Mouse (Mus musculus) CH12.LX (cell line): ENCODE results near the gene Pdcd6. TPM values are rescaled to one million over a fixed set of nuclear protein-coding genes. Genes with fewer than 3 reads are reported as not detected.

ENCODE experiments used
- DNase-seq: peaks from one replicate; pipeline ENCODE4 v3.0.0-alpha.2; 2013; ENCODE audit errors: extremely low read depth
- H3K27ac ChIP-seq: 2 replicates; pipeline ENCODE4 v1.5.1; 2012; ENCODE audit warnings: low read depth, mild to moderate bottlenecking, control low read depth, moderate library complexity; ENCODE audit not compliant: insufficient read depth
- H3K27me3 ChIP-seq: replicated peaks from 2 replicates; pipeline ENCODE3; 2012; ENCODE audit warnings: inconsistent platforms
- H3K36me3 ChIP-seq, 2 experiments: replicated peaks in 1 of 2; 2 replicates each; pipeline versions ENCODE3 to v1.6.1; 2012; ENCODE audit warnings: inconsistent platforms in 1 of 2, low read length in 1 of 2, mild to moderate bottlenecking in 1 of 2, mixed read lengths in 1 of 2, moderate library complexity in 1 of 2; ENCODE audit not compliant: control insufficient read depth in 1 of 2, insufficient read depth in 1 of 2
- H3K4me1 ChIP-seq, 2 experiments: 2 replicates each; pipeline ENCODE4 v1.6.1; 2012; ENCODE audit warnings: inconsistent platforms in 1 of 2, moderate library complexity in 1 of 2; ENCODE audit not compliant: insufficient read depth in 2 of 2, control insufficient read depth in 1 of 2
- H3K4me2 ChIP-seq: 2 replicates; pipeline ENCODE4 v1.6.1; 2012; ENCODE audit warnings: low read depth, mild to moderate bottlenecking, control low read depth; ENCODE audit not compliant: poor library complexity, insufficient read depth, severe bottlenecking
- H3K4me3 ChIP-seq, 3 experiments: fragments of 150-350 bp in 1 of 3; sonication (generic) in 1 of 3; replicated peaks in 1 of 3; 2 replicates each; pipeline versions ENCODE3 to v1.5.1; 2011 to 2012; ENCODE audit warnings: low read depth in 2 of 3, low read length in 2 of 3, mild to moderate bottlenecking in 2 of 3, moderate library complexity in 2 of 3, control low read depth in 1 of 3, improper control_type of control experiment in 1 of 3, inconsistent platforms in 1 of 3, mixed read lengths in 1 of 3; ENCODE audit not compliant: poor library complexity in 1 of 3
- H3K79me2 ChIP-seq: replicated peaks from 2 replicates; pipeline ENCODE4 v1.6.1; 2012; ENCODE audit warnings: mild to moderate bottlenecking, moderate library complexity; ENCODE audit not compliant: control insufficient read depth, poor library complexity, insufficient read depth, severe bottlenecking; ENCODE audit errors: extremely low read depth
- H3K9ac ChIP-seq: 2 replicates; pipeline ENCODE4 v1.6.1; 2012; ENCODE audit warnings: low read depth, mild to moderate bottlenecking, control low read depth, moderate library complexity; ENCODE audit not compliant: insufficient read depth
- H3K9me3 ChIP-seq: replicated peaks from 2 replicates; pipeline ENCODE3; 2012; ENCODE audit warnings: low read length, inconsistent platforms, mixed read lengths
- BHLHE40 ChIP-seq: IDR thresholded peaks from 2 replicates; pipeline ENCODE4 v1.6.1; 2011; ENCODE audit warnings: mild to moderate bottlenecking, low read depth, low read length, improper control_type of control experiment
- CHD1 ChIP-seq: IDR thresholded peaks from 2 replicates; pipeline ENCODE4 v1.6.1; 2012; ENCODE audit warnings: low read depth, low read length, improper control_type of control experiment, inconsistent platforms
- CHD2 ChIP-seq: IDR thresholded peaks from 2 replicates; pipeline ENCODE4 v1.6.1; 2011; ENCODE audit warnings: low read length, improper control_type of control experiment
- CTCF ChIP-seq, 2 experiments: IDR thresholded peaks in 1 of 2; conservative IDR thresholded peaks in 1 of 2; 2 replicates each; pipeline ENCODE4 v1.5.1; 2011 to 2012; ENCODE audit warnings: low read depth in 2 of 2, low read length in 2 of 2, improper control_type of control experiment in 1 of 2, inconsistent platforms in 1 of 2, mild to moderate bottlenecking in 1 of 2, moderate library complexity in 1 of 2
- E2F4 ChIP-seq: IDR thresholded peaks from 2 replicates; pipeline ENCODE4 v1.6.1; 2011; ENCODE audit warnings: low read depth, low read length, improper control_type of control experiment; ENCODE audit not compliant: insufficient replicate concordance
- ELF1 ChIP-seq: IDR thresholded peaks from 2 replicates; pipeline ENCODE4 v1.6.1; 2014; ENCODE audit warnings: low read depth, mild to moderate bottlenecking, inconsistent platforms, low read length, improper control_type of control experiment
- EP300 ChIP-seq: IDR thresholded peaks from 2 replicates; pipeline ENCODE4 v1.6.1; 2011; ENCODE audit warnings: low read length, improper control_type of control experiment
- ETS1 ChIP-seq: conservative IDR thresholded peaks from 2 replicates; pipeline ENCODE4 v1.6.1; 2012; ENCODE audit warnings: low read depth, mild to moderate bottlenecking, inconsistent platforms, low read length, improper control_type of control experiment, moderate library complexity
- HCFC1 ChIP-seq: IDR thresholded peaks from 2 replicates; pipeline ENCODE4 v1.6.1; 2012; ENCODE audit warnings: low read depth, mild to moderate bottlenecking, inconsistent platforms, low read length, improper control_type of control experiment
- JUND ChIP-seq: conservative IDR thresholded peaks from 2 replicates; pipeline ENCODE4 v1.6.1; 2011; ENCODE audit warnings: low read depth, low read length, improper control_type of control experiment
- KAT2A ChIP-seq: IDR thresholded peaks from 2 replicates; pipeline ENCODE4 v1.6.1; 2012; ENCODE audit warnings: low read length, improper control_type of control experiment, inconsistent platforms; ENCODE audit not compliant: insufficient replicate concordance
- MAFK ChIP-seq: IDR thresholded peaks from 2 replicates; pipeline ENCODE4 v1.6.1; 2011; ENCODE audit warnings: low read length, improper control_type of control experiment; ENCODE audit not compliant: insufficient replicate concordance
- MAX ChIP-seq: IDR thresholded peaks from 2 replicates; pipeline ENCODE4 v1.6.1; 2011; ENCODE audit warnings: low read length, improper control_type of control experiment
- MAZ ChIP-seq: IDR thresholded peaks from 2 replicates; pipeline ENCODE4 v1.6.1; 2012; ENCODE audit warnings: low read depth, mild to moderate bottlenecking, inconsistent platforms, low read length, improper control_type of control experiment, moderate library complexity
- MEF2A ChIP-seq: IDR thresholded peaks from 2 replicates; pipeline ENCODE4 v1.6.1; 2014; ENCODE audit warnings: low read depth, mild to moderate bottlenecking, inconsistent platforms, low read length, improper control_type of control experiment, borderline replicate concordance
- MXI1 ChIP-seq: IDR thresholded peaks from 2 replicates; pipeline ENCODE4 v1.6.1; 2011; ENCODE audit warnings: mild to moderate bottlenecking, low read depth, low read length, improper control_type of control experiment
- MYC ChIP-seq: IDR thresholded peaks from 2 replicates; pipeline ENCODE4 v1.6.1; 2011; ENCODE audit warnings: low read depth, mild to moderate bottlenecking, improper control_type of control experiment, low read length
- NELFE ChIP-seq: IDR thresholded peaks from 2 replicates; pipeline ENCODE4 v1.6.1; 2011; ENCODE audit warnings: low read depth, low read length, improper control_type of control experiment
- PAX5 ChIP-seq: IDR thresholded peaks from 2 replicates; pipeline ENCODE4 v1.6.1; 2012; ENCODE audit warnings: low read length, inconsistent platforms, mixed read lengths
- POLR2A ChIP-seq: IDR thresholded peaks from 2 replicates; pipeline ENCODE4 v1.6.1; 2011; ENCODE audit warnings: low read depth, mild to moderate bottlenecking, improper control_type of control experiment, low read length
- RAD21 ChIP-seq: IDR thresholded peaks from 2 replicates; pipeline ENCODE4 v1.6.1; 2011; ENCODE audit warnings: low read depth, mild to moderate bottlenecking, low read length, improper control_type of control experiment, moderate library complexity
- RCOR1 ChIP-seq: conservative IDR thresholded peaks from 2 replicates; pipeline ENCODE4 v1.6.1; 2012; ENCODE audit warnings: low read depth, mild to moderate bottlenecking, inconsistent platforms, low read length, improper control_type of control experiment
- SIN3A ChIP-seq: IDR thresholded peaks from 2 replicates; pipeline ENCODE4 v1.6.1; 2012; ENCODE audit warnings: low read length, improper control_type of control experiment, inconsistent platforms
- SMC3 ChIP-seq: IDR thresholded peaks from 2 replicates; pipeline ENCODE4 v1.6.1; 2011; ENCODE audit warnings: low read depth, low read length, improper control_type of control experiment
- TBP ChIP-seq: conservative IDR thresholded peaks from 2 replicates; pipeline ENCODE4 v1.6.1; 2011; ENCODE audit warnings: low read depth, low read length, improper control_type of control experiment
- TCF12 ChIP-seq: IDR thresholded peaks from 2 replicates; pipeline ENCODE4 v1.6.1; 2014; ENCODE audit warnings: low read depth, mild to moderate bottlenecking, inconsistent platforms, low read length, improper control_type of control experiment
- USF2 ChIP-seq: conservative IDR thresholded peaks from 2 replicates; pipeline ENCODE4 v1.6.1; 2011; ENCODE audit warnings: low read depth, low read length, improper control_type of control experiment
- ZC3H11A ChIP-seq: IDR thresholded peaks from 2 replicates; pipeline ENCODE4 v1.6.1; 2012; ENCODE audit warnings: low read depth, mild to moderate bottlenecking, inconsistent platforms, low read length, improper control_type of control experiment
- ZKSCAN1 ChIP-seq: IDR thresholded peaks from 2 replicates; pipeline ENCODE4 v1.6.1; 2012; ENCODE audit warnings: low read depth, inconsistent platforms, low read length, improper control_type of control experiment, borderline replicate concordance
- ZMIZ1 ChIP-seq: IDR thresholded peaks from 2 replicates; pipeline ENCODE4 v1.6.1; 2012; ENCODE audit warnings: low read depth, mild to moderate bottlenecking, inconsistent platforms, low read length, improper control_type of control experiment
- ZNF384 ChIP-seq: IDR thresholded peaks from 2 replicates; pipeline ENCODE4 v1.6.1; 2012; ENCODE audit warnings: low read depth, low read length, improper control_type of control experiment, inconsistent platforms
- dilution Hi-C: fragments of 300-500 bp; cut with MboI; formaldehyde crosslinking; loops from 2 replicates; pipeline ENCODE4 v1.14.3; 2020; ENCODE audit warnings: low sequenced_read_pairs; ENCODE audit not compliant: extremely low pct_unique_long_range_greater_than_20kb, extremely low pct_ligation_motif_present
- in situ Hi-C: fragments of 300-500 bp; cut with MboI; formaldehyde crosslinking; loops from 3 replicates; pipeline ENCODE4 v1.14.3; 2019; ENCODE audit warnings: low sequenced_read_pairs, low pct_ligation_motif_present, low pct_unique_long_range_greater_than_20kb, mixed read lengths
- polyA plus RNA-seq: library from polyadenylated mRNA; unstranded; fragments of >175 nt; gene quantifications from 2 replicates; pipeline ENCODE4 v1.2.1, GENCODE M21; 2012; ENCODE audit warnings: low read depth; ENCODE audit not compliant: insufficient read length
- total RNA-seq, 2 experiments: library from RNA; depleted of rRNA; stranded (reverse); fragments of 300-350 nt in 1 of 2; fragments of >200 nt in 1 of 2; gene quantifications; 2 replicates each; pipeline ENCODE4 v1.2.3; 2012 to 2014

The Pdcd6 gene
- total and polyA plus RNA-seq, 3 experiments, result 124 to 213 (median 136) TPM

DNA sequence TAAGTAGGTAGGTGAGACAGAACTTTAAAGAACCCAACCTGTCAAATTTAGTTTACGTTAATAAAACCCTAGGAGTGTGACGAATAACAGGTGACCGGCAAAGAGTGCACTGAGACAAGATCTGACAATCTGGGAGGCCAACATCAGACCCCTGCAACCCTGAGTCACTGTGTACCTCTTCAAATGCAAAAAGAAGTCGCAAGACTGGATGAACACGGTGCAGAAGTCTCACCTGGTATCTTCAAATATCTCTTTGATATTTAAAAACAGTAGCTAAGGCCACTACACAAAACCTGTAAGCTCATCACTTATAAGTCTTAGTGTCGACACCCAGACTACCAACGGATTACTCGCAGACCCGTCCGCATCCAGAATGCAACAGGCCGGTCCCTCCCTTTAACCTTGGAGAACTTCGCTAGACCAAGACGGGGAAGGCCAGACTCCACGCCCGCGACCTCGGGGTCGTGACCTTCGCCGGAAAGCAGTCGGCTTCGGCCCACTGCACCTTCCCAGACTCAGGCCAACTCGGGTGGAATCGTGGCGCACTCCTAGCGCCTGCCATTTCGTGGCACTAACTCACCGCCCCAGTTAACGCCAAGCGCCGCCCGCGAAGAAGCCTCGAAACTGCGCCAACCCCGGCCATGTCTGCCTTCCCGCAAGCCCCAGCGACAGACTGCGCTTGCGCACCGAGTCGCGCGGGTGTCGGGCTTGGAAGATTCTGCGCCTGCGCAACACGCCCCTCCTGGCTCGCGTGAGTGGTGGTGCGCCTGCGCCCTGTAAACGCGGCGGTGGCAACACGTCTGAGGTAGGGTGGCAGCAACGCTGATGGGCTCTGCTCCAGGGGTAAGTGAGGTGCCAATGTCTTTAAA is 32.4 kb upstream of the Pdcd6 start, which contains the start of the genes Sdha and Ccdc127 (continued):
- TF ChIP-seq CTCF (conservative IDR thresholded peaks at IDR 0.05 in 1 of 2, IDR thresholded peaks at IDR 0.05 in 1 of 2; ENCODE audit: low read depth in 2 of 2, low read length in 2 of 2) (no peak), E2F4 (no peak), PAX5 (no peak), RAD21 (no peak), JUND (no peak), MAZ (no peak), MXI1 (peak; percentile 85), USF2 (no peak), ZC3H11A (no peak), NELFE (peak; percentile 95), MAFK (no peak), MEF2A (no peak), HCFC1 (peak; percentile 70), ZKSCAN1 (no peak), ZMIZ1 (peak; percentile 71; the same call in 1 of the 2 replicates), RCOR1 (no peak), MAX (no peak), ELF1 (peak; percentile 61), CHD2 (no peak)
- TF ChIP-seq, all 38 proteins: peak for 15

DNA sequence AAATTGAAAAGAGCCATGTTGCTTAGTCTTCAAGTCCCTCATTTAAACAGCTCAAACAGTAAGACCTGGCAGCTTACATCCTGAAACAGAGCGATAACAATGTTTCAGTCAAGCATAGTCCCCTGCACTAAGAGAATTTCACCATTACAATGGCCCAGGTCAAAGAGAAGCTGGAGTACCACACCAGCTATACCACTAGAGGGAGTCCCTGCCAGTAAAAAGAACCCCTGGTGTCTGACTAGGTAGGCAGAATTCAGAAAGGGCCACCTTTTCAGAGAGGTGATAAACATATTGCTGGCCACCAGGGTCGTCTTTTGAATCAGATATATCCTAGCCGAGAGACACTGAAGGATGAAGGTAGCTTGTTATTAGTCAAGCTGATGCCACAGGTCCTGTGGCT is 23.7 kb upstream of the Pdcd6 start:
- Histone ChIP-seq H3K4me2 (no peak overlapping the region), H3K36me3 (peaks cover 48 to 87% of the 10 kb centered on the region in 2 experiments), H3K9me3 (no peaks in the 10 kb centered on the region), H3K4me1 (peaks cover 2 to 13% of the 10 kb centered on the region in 2 experiments; a peak in 3 of 4 replicates), H3K4me3 (no peak overlapping the region), H3K79me2 (peaks cover 6% of the 10 kb centered on the region; the same call in 1 of the 2 replicates), H3K9ac (no peak overlapping the region), H3K27ac (no peak overlapping the region), H3K27me3 (no peaks in the 10 kb centered on the region)
- dilution Hi-C loops, result no loop called here
- peak; percentile 67 for DNase-seq
- in situ Hi-C loops, result loop anchor here (25.0 kb wide), 1 partner anchor 171 kb away; no protein-coding TSS in a partner anchor
- peak; percentile 76 for TF ChIP-seq RAD21
- no peak for TF ChIP-seq ZKSCAN1
- TF ChIP-seq TBP, result no peak
- TF ChIP-seq HCFC1, result no peak
- TF ChIP-seq CTCF (conservative IDR thresholded peaks at IDR 0.05 in 1 of 2, IDR thresholded peaks at IDR 0.05 in 1 of 2; ENCODE audit: low read depth in 2 of 2, low read length in 2 of 2), result peak; percentile 65 to 90
- no peak for TF ChIP-seq POLR2A
- no peak for TF ChIP-seq BHLHE40
- no peak for TF ChIP-seq KAT2A
- no peak for TF ChIP-seq ZC3H11A
- TF ChIP-seq SMC3, result peak; percentile 59
- no peak for TF ChIP-seq RCOR1
- TF ChIP-seq EP300, result no peak
- no peak for TF ChIP-seq ZNF384
- no peak for TF ChIP-seq MYC
- no peak for TF ChIP-seq ETS1
- TF ChIP-seq SIN3A, result no peak
- TF ChIP-seq TCF12, result no peak
- no peak for TF ChIP-seq ELF1
- TF ChIP-seq CHD1, result no peak
- no peak for TF ChIP-seq NELFE
